Mouse (Mus musculus): Measurements from ENCODE around the gene H6pd. TPM values are rescaled to one million over a fixed set of nuclear protein-coding genes. Genes with fewer than 3 reads are reported as not detected.

Gene H6pd
- polyA plus RNA-seq, 1 experiment from 2014 or later: 16.9 TPM

DNA sequence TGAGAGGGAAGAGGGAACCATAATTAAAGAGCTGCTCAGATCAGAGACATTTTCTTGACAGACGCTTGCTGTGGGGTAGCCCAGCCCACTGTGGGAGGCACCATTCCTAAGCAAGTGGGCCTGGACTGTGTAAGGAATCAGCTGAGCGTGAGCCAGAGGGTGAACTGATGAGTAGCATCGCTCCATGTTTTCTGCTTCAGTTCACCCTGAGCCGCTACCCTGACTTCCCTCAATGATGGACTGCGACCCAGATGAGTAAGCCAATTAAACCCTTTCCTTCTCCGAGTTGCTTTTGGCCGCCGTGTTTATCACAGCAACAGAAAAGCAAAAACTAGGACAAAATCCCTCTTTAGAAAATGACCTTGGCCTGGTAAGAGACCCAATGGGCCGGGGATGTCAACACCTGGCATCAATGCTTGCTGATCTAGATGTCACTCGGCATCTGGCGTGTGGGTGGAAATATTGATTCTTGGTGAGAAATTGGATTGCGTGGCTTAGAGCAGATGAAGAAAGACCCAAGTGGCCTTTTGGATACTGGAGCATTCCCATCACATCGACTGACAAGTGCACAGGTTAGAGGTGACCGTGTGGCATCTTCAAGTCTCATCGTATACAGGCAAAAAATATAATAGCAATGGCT is 11.0 kb upstream of the H6pd start:
- no peak for ATAC-seq (ENCODE audit: insufficient read depth)
- Histone ChIP-seq H3K4me1 (replicated peaks) (peaks cover 11% of the 10 kb centered on the region; the same call in 1 of the 2 replicates), H3K4me2 (no peak overlapping the region), H3K27ac (replicated peaks) (no peak overlapping the region), H3K9ac (no peak overlapping the region), H3K9me3 (replicated peaks) (no peaks in the 10 kb centered on the region), H3K27me3 (no peaks in the 10 kb centered on the region), H3K4me3 (replicated peaks) (no peak overlapping the region), H3K36me3 (replicated peaks) (no peaks in the 10 kb centered on the region)
- 74% methylated on average over 15 of the region's 15 CpGs for WGBS (ENCODE audit: insufficient replicate concordance)

DNA sequence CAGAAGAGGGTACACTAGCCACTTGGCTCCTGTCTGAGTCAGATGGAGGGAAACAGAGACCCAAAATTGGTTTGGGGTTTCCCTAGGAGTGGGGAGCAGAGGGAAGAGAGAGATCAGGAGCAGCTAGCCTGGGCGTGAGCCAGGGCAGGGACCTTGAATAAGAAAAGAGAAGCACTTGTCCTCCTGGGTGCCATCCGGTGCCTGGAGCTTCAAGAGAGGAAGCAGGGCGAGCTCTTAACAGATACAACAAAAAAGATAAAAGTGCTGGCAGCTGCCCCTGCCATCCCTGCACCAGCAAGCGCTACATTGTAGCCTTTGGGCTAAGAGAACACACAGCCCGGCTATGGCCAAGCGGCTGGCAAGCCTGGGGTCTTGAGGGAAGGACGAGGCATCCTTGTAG is 6.6 kb upstream of the H6pd start:
- Histone ChIP-seq H3K36me3 (replicated peaks) (no peaks in the 10 kb centered on the region), H3K9ac (no peak overlapping the region), H3K4me3 (replicated peaks) (no peak overlapping the region), H3K4me1 (replicated peaks) (peaks cover 24% of the 10 kb centered on the region), H3K27me3 (no peaks in the 10 kb centered on the region), H3K9me3 (replicated peaks) (no peaks in the 10 kb centered on the region), H3K27ac (replicated peaks) (no peak overlapping the region), H3K4me2 (no peak overlapping the region)
- WGBS (ENCODE audit: insufficient replicate concordance): 29% methylated on average over 7 of the region's 7 CpGs
- no peak for ATAC-seq (ENCODE audit: insufficient read depth)

DNA sequence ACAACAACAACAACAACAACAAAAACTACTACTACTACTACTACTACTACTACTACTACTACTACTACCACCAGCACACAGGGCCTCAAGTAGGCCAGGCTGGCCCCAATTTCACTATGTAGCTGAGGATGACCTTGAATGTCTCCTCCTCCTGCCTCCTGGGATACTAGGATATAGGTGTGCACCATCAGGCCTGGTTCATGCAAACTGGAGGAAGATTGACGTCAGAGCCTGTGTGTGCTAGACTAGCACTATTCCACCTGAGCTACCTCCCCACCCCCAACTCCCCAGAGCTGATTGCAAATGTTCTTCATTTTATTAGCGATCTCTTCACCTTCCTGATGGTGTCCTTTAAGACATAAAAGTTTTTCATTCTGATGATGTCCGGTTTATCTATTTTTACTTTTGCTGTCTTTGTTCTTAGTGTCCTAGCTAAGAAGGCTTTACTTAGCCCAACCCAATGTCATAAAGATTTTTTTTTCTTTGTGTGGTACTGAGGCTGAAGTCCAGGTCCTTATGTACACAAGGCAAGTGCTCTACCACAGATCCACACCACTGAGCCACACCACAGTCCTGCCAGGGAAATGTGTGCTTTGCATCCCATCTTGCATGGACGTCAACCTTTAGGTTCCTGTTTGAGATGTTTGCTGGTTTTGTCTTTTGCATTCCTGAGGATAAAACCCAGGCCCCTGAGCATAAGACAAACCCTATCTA is 5.7 kb upstream of the H6pd start:
- H3K36me3 ChIP-seq (replicated peaks): no peaks in the 10 kb centered on the region
- H3K27me3 ChIP-seq: no peaks in the 10 kb centered on the region
- WGBS (ENCODE audit: insufficient replicate concordance): 52% methylated on average over 4 of the region's 4 CpGs
- no peak overlapping the region for H3K4me2 ChIP-seq
- H3K4me1 ChIP-seq (replicated peaks): peaks cover 29% of the 10 kb centered on the region
- H3K4me3 ChIP-seq (replicated peaks): no peak overlapping the region
- H3K9ac ChIP-seq: no peak overlapping the region
- no peak overlapping the region for H3K27ac ChIP-seq (replicated peaks)
- no peaks in the 10 kb centered on the region for H3K9me3 ChIP-seq (replicated peaks)
- no peak for ATAC-seq (ENCODE audit: insufficient read depth)

DNA sequence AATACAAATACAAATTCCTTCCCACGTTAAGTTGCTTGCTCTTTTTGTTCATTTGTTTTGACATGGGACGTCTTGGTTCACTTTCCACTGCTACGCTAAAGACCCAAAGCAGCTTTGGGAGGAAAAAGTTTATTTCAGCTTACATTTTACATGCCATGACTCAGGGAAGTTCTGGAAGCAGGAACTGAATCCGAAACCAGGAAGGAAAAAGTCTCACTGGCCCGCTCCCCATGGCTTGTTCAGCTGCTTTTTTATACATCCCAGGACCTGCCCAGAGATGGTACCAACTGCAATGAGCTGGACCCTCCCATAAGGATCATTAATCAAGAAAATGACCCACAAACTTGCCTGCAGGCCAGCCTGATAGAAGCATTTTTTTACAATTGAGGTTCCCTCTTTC is 5.0 kb upstream of the H6pd start:
- Histone ChIP-seq H3K4me1 (replicated peaks) (peaks cover 37% of the 10 kb centered on the region), H3K9ac (no peak overlapping the region), H3K4me3 (replicated peaks) (no peak overlapping the region), H3K36me3 (replicated peaks) (no peaks in the 10 kb centered on the region), H3K4me2 (no peak overlapping the region), H3K9me3 (replicated peaks) (no peaks in the 10 kb centered on the region), H3K27me3 (no peaks in the 10 kb centered on the region), H3K27ac (replicated peaks) (peak overlapping the region; percentile 30; the same call in 1 of the 2 replicates)
- 68% methylated on average over 5 of the region's 5 CpGs for WGBS (ENCODE audit: insufficient replicate concordance)
- no peak for ATAC-seq (ENCODE audit: insufficient read depth)

DNA sequence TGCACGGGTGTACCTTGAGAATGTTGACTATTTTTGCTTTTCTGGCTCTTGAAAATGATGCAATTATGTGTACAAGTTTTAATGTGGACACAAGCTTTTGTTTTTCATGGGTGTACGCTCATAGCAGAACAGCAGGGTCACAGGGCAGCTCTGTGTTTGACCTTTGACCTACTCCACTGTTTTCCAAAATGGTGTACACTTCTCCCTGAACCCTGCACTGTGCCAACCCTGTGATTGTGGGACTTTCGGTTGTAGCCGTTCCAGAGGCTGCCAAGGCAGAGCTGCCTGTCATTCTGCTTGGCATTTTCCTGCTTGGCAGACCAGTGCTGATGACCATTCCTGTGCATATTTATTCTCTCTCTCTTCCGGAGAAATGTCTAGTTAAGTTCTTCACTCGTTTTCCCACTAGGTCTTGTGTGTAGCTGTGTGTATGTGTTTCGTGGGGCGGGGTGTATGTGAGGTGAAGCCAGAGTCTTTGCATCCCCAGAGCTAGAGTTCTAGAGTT is 4.4 kb upstream of the H6pd start:
- Histone ChIP-seq H3K4me2 (no peak overlapping the region), H3K36me3 (replicated peaks) (no peaks in the 10 kb centered on the region), H3K27me3 (no peaks in the 10 kb centered on the region), H3K9ac (no peak overlapping the region), H3K9me3 (replicated peaks) (no peaks in the 10 kb centered on the region), H3K27ac (replicated peaks) (peak overlapping the region; percentile 30; the same call in 1 of the 2 replicates), H3K4me3 (replicated peaks) (no peak overlapping the region), H3K4me1 (replicated peaks) (peaks cover 42% of the 10 kb centered on the region)
- ATAC-seq (ENCODE audit: insufficient read depth): no peak
- WGBS (ENCODE audit: insufficient replicate concordance): 66% methylated on average over 8 of the region's 8 CpGs

DNA sequence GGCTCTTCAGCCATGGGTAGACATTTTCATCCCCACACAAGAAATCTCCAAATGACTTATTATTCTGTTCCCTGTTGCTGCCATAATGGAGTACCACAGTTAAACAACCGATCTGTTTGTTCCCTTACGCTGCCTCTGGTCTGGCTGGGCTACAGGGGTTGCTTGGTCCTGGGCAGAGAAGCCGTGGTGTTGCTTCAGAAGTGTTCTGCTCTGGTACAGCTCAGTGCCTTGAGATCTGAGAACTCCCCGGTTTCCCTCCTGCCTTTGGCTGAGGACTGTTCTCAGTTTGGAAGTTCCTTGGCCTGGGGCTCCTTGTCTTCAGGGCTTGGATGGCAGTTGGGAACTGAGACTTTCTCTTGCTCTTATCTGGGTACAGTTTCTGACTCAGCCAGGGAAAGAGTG is 3.5 kb upstream of the H6pd start:
- peaks cover 51% of the 10 kb centered on the region for H3K4me1 ChIP-seq (replicated peaks)
- no peaks in the 10 kb centered on the region for H3K9me3 ChIP-seq (replicated peaks)
- no peaks in the 10 kb centered on the region for H3K36me3 ChIP-seq (replicated peaks)
- H3K27ac ChIP-seq (replicated peaks): peak overlapping the region; percentile 43
- H3K4me3 ChIP-seq (replicated peaks): no peak overlapping the region
- no peak overlapping the region for H3K4me2 ChIP-seq
- no peaks in the 10 kb centered on the region for H3K27me3 ChIP-seq
- 40% methylated on average over 4 of the region's 4 CpGs for WGBS (ENCODE audit: insufficient replicate concordance)
- no peak overlapping the region for H3K9ac ChIP-seq
- no peak for ATAC-seq (ENCODE audit: insufficient read depth)

DNA sequence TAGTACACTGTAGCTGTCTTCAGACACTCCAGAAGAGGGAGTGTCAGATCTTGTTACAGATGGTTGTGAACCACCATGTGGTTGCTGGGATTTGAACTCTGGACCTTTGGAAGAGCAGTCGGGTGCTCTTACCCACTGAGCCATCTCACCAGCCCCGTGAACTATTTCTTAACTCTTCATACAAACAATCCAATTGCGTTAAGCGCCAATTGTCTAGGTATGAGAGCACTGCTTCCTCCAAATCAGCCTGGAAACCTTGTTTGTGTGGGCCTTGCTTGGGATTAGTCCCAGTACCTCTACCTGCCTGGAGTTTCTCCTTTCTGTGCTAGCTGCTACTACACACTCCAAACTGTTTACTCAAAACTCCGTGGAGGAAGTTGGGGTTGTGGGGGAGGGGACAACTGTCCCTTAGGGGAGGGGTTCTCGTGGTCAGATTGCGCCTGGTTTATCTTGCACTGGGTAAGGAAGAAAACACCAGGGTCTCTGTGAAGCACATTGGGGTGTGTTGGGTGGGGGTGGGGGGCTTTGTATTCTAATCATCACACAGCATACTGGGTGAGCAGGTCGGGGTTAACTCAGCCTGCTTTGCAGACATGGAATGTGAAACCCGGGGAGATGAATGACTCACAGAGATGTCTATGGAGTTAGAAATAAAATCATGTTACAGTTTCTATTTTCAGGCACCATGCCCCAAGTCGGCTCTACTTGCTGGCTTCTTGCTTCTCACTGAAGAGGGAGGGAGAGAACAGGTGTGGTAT is 2.9 kb upstream of the H6pd start:
- Histone ChIP-seq H3K36me3 (replicated peaks) (no peaks in the 10 kb centered on the region), H3K9ac (no peak overlapping the region), H3K4me3 (replicated peaks) (no peak overlapping the region), H3K27ac (replicated peaks) (peak overlapping the region; percentile 43), H3K4me1 (replicated peaks) (peaks cover 54% of the 10 kb centered on the region), H3K27me3 (no peaks in the 10 kb centered on the region), H3K4me2 (no peak overlapping the region), H3K9me3 (replicated peaks) (no peaks in the 10 kb centered on the region)
- no peak for ATAC-seq (ENCODE audit: insufficient read depth)
- WGBS (ENCODE audit: insufficient replicate concordance): 15% methylated on average over 10 of the region's 10 CpGs

DNA sequence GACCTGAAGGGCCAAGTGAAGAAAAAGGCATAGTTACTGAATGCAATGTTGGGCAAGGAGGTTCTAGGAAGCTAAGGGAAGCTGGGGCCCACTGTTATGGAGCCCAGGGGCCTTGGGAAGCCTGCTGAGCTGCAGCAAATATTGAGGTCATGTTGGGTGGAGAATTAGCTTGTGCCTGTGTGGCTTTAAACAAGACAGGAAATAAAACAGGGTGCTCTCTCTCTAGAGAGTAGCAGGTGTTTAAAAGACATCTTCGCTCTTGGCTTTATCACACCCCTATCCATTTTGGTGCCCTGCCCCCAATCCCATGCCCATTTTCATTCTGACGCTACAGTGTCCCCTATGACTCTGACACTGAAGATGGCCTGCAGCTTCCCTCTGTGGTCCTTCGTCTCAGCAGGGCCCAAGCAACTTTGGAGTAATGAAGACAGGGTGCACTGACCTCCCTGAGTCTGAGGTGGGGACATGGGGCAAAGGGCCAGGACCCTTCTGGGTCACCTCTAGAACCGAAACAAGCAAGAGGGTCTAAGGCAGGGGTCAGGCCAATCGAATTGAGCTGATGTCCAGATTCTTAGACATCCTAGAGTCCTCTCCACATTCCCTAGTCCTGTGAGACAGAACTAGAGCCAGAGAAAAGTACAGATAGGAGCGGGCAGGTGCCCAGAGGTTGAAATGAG is 1.4 kb upstream of the H6pd start:
- Histone ChIP-seq H3K4me2 (no peak overlapping the region), H3K9me3 (replicated peaks) (no peaks in the 10 kb centered on the region), H3K27me3 (no peaks in the 10 kb centered on the region), H3K36me3 (replicated peaks) (peaks cover 7% of the 10 kb centered on the region; the same call in 1 of the 2 replicates), H3K27ac (replicated peaks) (0 out of 2 replicates have a peak overlapping the region, but pooled peaks have one; percentile 91), H3K4me3 (replicated peaks) (no peak overlapping the region), H3K9ac (no peak overlapping the region), H3K4me1 (replicated peaks) (peaks cover 58% of the 10 kb centered on the region)
- WGBS (ENCODE audit: insufficient replicate concordance): 64% methylated on average over 6 of the region's 6 CpGs
- no peak for ATAC-seq (ENCODE audit: insufficient read depth)

DNA sequence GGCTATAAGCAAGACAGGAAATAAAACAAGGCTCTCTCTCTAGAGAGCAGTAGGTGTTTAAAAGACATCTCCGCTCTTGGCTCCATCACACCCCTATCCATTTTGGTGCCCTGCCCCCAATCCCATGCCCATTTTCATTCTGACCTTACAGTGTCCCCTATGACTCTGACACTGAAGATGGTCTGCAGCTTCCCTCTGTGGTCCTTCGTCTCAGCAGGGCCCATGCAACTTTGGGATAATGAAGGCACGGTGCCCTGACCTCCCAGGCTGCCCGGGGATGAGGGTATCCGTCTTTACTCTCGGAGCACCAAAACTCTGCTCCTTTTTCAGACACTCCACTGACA is 736 bp upstream of the H6pd start:
- ATAC-seq (ENCODE audit: insufficient read depth): no peak
- H3K27ac ChIP-seq (replicated peaks): peak overlapping the region; percentile 91; the same call in 1 of the 2 replicates
- WGBS (ENCODE audit: insufficient replicate concordance): 68% methylated on average over 6 of the region's 6 CpGs
- H3K4me3 ChIP-seq (replicated peaks): peak overlapping the region; percentile 68; the same call in 1 of the 2 replicates
- H3K4me2 ChIP-seq: peak overlapping the region; percentile 89
- H3K36me3 ChIP-seq (replicated peaks): peaks cover 12% of the 10 kb centered on the region; the same call in 1 of the 2 replicates
- no peaks in the 10 kb centered on the region for H3K27me3 ChIP-seq
- H3K9ac ChIP-seq: no peak overlapping the region
- peaks cover 54% of the 10 kb centered on the region for H3K4me1 ChIP-seq (replicated peaks)
- H3K9me3 ChIP-seq (replicated peaks): no peaks in the 10 kb centered on the region

DNA sequence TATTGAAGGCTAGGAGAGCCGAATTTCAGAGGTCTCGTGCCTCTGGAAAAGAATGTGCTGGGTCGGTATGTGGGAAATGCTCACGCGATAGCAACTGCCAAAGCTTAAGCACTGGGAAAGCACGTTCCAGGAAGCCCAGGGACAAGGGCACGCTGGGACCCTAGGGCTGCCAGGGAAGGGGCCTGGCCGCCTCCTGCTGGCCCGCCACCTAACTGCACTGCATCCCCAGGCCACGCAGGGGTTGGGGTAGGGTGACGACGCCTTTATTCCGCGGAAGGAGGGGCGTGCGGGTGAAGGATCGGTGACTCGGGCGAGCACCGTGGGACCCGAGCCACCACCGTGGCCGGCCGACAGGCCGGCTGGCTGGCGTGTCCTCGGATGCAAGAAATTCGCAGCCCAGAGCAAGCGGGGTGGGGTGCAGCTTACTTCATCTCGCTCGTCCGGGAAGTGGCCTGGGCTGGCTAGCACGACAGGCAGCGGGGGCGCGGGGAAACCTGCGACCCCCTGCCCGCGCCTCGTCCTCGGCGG is 434 bp downstream of the H6pd start:
- H3K27ac ChIP-seq (replicated peaks): peak overlapping the region; percentile 91
- peak; percentile 77 for ATAC-seq (ENCODE audit: insufficient read depth)
- under 1% methylated on average over 38 of the region's 42 CpGs for WGBS (ENCODE audit: insufficient replicate concordance)

More for the DNA sequence above, 434 bp downstream of the H6pd start:
- no peaks in the 10 kb centered on the region for H3K27me3 ChIP-seq
- H3K4me3 ChIP-seq (replicated peaks): peak overlapping the region; percentile 68
- no peaks in the 10 kb centered on the region for H3K9me3 ChIP-seq (replicated peaks)
- peaks cover 12% of the 10 kb centered on the region; the same call in 1 of the 2 replicates for H3K36me3 ChIP-seq (replicated peaks)
- peak overlapping the region; percentile 89 for H3K4me2 ChIP-seq
- H3K9ac ChIP-seq: peak overlapping the region; percentile 68
- peaks cover 59% of the 10 kb centered on the region for H3K4me1 ChIP-seq (replicated peaks)

Measured in liver, embryonic 15.5 days (tissue).